Mouse (Mus musculus) cerebellum, adult 2 months (tissue): Measurements from ENCODE around the gene Rheb.

ENCODE experiments used
- CTCF ChIP-seq: fragments of 200-500 bp; IDR thresholded peaks from 2 replicates; pipeline ENCODE4 v1.5.1; 2011; ENCODE audit warnings: low read depth, mild to moderate bottlenecking, control low read depth, low read length, moderate library complexity, borderline replicate concordance; ENCODE audit not compliant: insufficient read depth
- POLR2A ChIP-seq: fragments of 200-500 bp; IDR thresholded peaks from 2 replicates; pipeline ENCODE4 v1.6.1; 2011; ENCODE audit warnings: low read length, control low read depth, borderline replicate concordance; ENCODE audit not compliant: insufficient read depth

GRCm38 (mm10) chr5:24781048-24781447 lies 61.4 kb downstream of the Rheb start:
- TF ChIP-seq CTCF = no peak
- TF ChIP-seq POLR2A = no peak
